Mouse (Mus musculus): ENCODE data around the gene Col25a1.

DNA sequence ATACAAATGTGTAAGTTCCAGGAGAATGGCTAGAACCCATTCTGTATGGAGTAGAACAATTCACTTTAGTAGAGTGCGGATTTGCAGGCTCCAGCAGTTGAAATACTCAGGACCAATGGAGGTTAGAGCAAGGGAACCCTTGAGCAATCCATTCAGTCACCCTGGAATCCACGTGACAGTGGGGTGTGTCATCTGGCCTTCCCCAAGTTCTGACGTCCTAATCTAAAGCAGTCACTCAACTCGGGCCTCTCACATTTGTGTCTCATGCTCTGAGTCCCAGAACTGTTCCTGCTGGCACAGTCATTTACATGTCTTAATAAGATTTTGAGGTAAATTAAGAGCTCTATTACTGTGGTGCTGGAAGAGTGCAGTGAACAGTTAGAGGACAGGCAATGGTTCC, 28.6 kb downstream of the Col25a1 start:
- no peak for TF ChIP-seq CTCF (IDR thresholded peaks at IDR 0.05; ENCODE audit: low read depth)
- no peak for TF ChIP-seq EP300 (IDR thresholded peaks at IDR 0.05; ENCODE audit: low read depth)

All from liver, embryonic 14.5 days (tissue).